Mouse (Mus musculus) brown adipose tissue, adult 24 weeks (tissue): Measurements from ENCODE around the gene Lrfn2. TPM values are rescaled to one million over a fixed set of nuclear protein-coding genes. Genes with fewer than 3 reads are reported as not detected.

Experiments used
- H3K27ac ChIP-seq: fragments of 200-500 bp; replicated peaks from 2 replicates; pipeline ENCODE4 v1.5.1; 2012; ENCODE audit warnings: low read depth, mild to moderate bottlenecking, low read length
- H3K4me1 ChIP-seq: fragments of 200-500 bp; 2 replicates; pipeline ENCODE4 v1.6.1; 2012; ENCODE audit warnings: low read length, mixed read lengths; ENCODE audit not compliant: control insufficient read depth, insufficient read depth, insufficient read length
- H3K4me3 ChIP-seq: fragments of 200-500 bp; 2 replicates; pipeline ENCODE4 v1.5.1; 2012; ENCODE audit warnings: low read depth, mild to moderate bottlenecking, low read length, moderate library complexity; ENCODE audit not compliant: insufficient read depth
- polyA plus RNA-seq: library from polyadenylated mRNA; stranded (reverse); fragments of >200 nt; gene quantifications from 2 replicates; pipeline ENCODE4 v1.2.4, GENCODE M21; 2012; ENCODE audit not compliant: missing spikeins, insufficient read depth, insufficient read length

The Lrfn2 gene
- polyA plus RNA-seq, 1 experiment: not detected

DNA sequence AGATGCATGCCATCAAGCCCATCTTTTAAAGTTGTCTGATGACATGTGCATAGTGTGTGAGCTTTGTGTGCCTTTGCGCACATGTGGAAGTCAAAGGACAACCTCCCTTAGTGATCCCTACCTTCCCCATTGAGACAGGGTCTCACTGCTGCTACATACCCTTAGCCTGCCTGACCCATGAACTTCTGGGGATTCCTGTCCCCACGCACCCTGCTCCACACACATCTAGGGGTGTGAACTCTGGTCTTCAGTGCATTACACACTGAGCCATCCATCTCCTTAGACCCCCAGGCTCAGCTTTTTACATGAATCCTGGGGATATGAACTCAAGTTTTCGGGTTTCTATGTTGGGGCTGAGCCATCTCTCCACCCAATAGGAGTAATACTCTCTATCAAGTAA is 179.2 kb downstream of the Lrfn2 start:
- Histone ChIP-seq H3K27ac (no peak overlapping the region), H3K4me1 (no peaks in the 10 kb centered on the region), H3K4me3 (no peak overlapping the region)

DNA sequence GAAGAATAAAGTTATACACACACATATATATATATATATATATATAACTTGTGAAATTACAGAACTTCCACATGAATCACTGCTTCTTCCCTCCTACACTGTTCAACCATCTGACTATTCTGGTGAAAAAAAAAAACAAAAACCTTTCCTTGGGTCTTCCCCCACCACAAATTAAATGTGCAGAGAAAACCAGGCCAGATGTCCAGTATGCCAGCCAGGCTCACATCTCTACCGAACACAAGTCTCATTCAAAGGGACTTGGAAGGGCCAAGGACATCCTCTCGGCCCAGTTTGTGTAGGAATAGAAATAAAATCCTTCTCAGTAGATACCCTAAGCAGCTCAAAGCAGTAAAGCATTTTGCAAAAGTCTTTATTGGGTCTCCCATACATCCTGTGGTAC is 179.7 kb downstream of the Lrfn2 start:
- Histone ChIP-seq H3K4me3 (no peak overlapping the region), H3K27ac (no peak overlapping the region), H3K4me1 (no peaks in the 10 kb centered on the region)

DNA sequence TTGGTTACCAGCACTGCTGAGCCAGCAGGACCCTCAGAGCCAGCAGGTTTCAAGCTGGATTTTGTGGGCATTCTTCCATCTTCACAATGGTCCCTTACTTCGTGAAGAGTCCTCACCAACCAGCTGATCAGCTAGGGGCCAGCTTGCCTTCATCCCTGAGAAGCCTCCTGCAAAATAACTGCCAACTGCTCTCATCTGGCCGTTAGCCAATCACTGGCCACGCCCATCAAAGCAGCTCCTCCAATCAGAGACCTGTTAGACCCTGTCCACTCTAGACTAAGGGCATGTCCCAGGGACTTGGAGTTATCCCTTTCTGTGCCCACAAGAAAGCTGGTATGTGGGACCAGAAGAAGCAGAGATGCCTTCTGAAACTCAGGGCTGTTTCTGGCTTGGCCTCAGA is 181.2 kb downstream of the Lrfn2 start:
- Histone ChIP-seq H3K4me1 (no peaks in the 10 kb centered on the region), H3K27ac (no peak overlapping the region), H3K4me3 (no peak overlapping the region)

DNA sequence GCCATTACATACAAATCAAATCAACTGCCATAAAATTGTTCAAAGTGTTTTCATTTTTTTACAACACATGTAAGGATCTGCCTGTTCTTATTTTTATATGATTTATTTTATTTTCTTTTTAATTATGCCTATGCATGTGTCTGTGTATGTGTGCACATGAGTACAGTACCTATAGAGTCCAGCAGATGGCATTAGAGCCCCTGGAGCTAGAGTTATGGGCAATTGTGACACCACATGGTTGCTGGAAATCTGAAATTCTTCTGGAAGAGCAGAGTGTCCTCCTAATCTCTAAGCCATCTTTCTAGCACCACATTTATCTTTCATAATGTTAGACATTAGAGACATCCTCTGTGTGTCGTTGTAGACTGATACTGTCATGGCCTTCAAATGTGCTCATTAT is 192.0 kb downstream of the Lrfn2 start:
- Histone ChIP-seq H3K4me1 (no peaks in the 10 kb centered on the region), H3K27ac (no peak overlapping the region), H3K4me3 (no peak overlapping the region)

DNA sequence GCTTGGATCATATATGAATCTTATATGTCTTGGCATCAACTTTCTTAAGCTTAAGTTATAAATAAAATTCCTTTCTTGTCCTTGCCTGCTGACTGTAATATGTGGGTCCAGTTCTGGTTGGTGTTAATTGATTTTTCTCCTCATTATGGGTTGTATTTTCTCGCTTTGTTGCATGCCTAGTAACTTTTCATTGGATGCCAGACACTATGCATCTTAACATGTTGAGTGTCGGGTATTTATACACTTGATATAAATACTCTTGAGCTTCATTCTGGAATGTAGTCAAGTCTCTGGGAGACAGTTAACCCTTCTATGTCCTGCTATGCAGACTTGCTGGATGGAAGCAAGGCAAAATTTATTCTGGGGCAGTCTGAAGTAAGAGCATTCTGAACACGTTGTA is 192.5 kb downstream of the Lrfn2 start:
- Histone ChIP-seq H3K4me3 (no peak overlapping the region), H3K27ac (no peak overlapping the region), H3K4me1 (no peaks in the 10 kb centered on the region)
